Mouse (Mus musculus): ENCODE measurements around the gene Cnnm1. TPM values are rescaled to one million over a fixed set of nuclear protein-coding genes. Genes with fewer than 3 reads are reported as not detected.
"Not testable (repeated sequence)": the region's sequence is repeated elsewhere in the genome, so short reads cannot be mapped to it uniquely, and the experiment has no call there.

The Cnnm1 gene
- polyA plus RNA-seq, 1 experiment from 2014 or later = 0.12 TPM

- no peaks in the 10 kb centered on the region for H3K4me1 ChIP-seq (ENCODE audit: control insufficient read depth, low read depth, low read length)
- 73% methylated on average over 7 of the region's 7 CpGs for whole genome bisulfite sequencing (ENCODE audit: insufficient replicate concordance)
- no peaks in the 10 kb centered on the region for H3K27me3 ChIP-seq (ENCODE audit: control insufficient read depth, insufficient read depth, low read depth, low read length)
- H3K9ac ChIP-seq (ENCODE audit: low read depth, low read length) = no peak overlapping the region
- no peak for ATAC-seq (ENCODE audit: low read depth)
- H3K4me3 ChIP-seq (ENCODE audit: low read depth, low read length) = no peak overlapping the region
- no peak overlapping the region for H3K4me2 ChIP-seq (ENCODE audit: low read depth, low read length)
- no peaks in the 10 kb centered on the region for H3K36me3 ChIP-seq (ENCODE audit: control insufficient read depth, insufficient read depth)
- H3K27ac ChIP-seq (ENCODE audit: low read length) = no peak overlapping the region
- H3K9me3 ChIP-seq (replicated peaks; ENCODE audit: control insufficient read depth, low read length) = no peaks in the 10 kb centered on the region
Observed at GRCm38 (mm10) chr19:43472781-43473180, 32.5 kb downstream of the Cnnm1 start.

GRCm38 (mm10) chr19:43475642-43476041, 35.4 kb downstream of the Cnnm1 start:
- H3K9ac ChIP-seq (ENCODE audit: low read depth, low read length) = no peak overlapping the region
- ATAC-seq (ENCODE audit: low read depth) = no peak

GRCm38 (mm10) chr19:43476063-43476462, 35.8 kb downstream of the Cnnm1 start:
- Histone ChIP-seq H3K9me3 (replicated peaks; ENCODE audit: control insufficient read depth, low read length) (no peaks in the 10 kb centered on the region), H3K27ac (ENCODE audit: low read length) (no peak overlapping the region), H3K4me1 (ENCODE audit: control insufficient read depth, low read depth, low read length) (no peaks in the 10 kb centered on the region), H3K36me3 (ENCODE audit: control insufficient read depth, insufficient read depth) (no peaks in the 10 kb centered on the region), H3K9ac (ENCODE audit: low read depth, low read length) (no peak overlapping the region), H3K4me2 (ENCODE audit: low read depth, low read length) (no peak overlapping the region), H3K27me3 (ENCODE audit: control insufficient read depth, insufficient read depth, low read depth, low read length) (no peaks in the 10 kb centered on the region), H3K4me3 (ENCODE audit: low read depth, low read length) (no peak overlapping the region)
- WGBS (ENCODE audit: insufficient replicate concordance) = 61% methylated on average over 7 of the region's 7 CpGs
- ATAC-seq (ENCODE audit: low read depth) = no peak

More at GRCm38 (mm10) chr19:43475642-43476041, 35.4 kb downstream of the Cnnm1 start:
- no peaks in the 10 kb centered on the region for H3K9me3 ChIP-seq (replicated peaks; ENCODE audit: control insufficient read depth, low read length)
- no peaks in the 10 kb centered on the region for H3K36me3 ChIP-seq (ENCODE audit: control insufficient read depth, insufficient read depth)
- H3K4me1 ChIP-seq (ENCODE audit: control insufficient read depth, low read depth, low read length) = no peaks in the 10 kb centered on the region
- H3K27me3 ChIP-seq (ENCODE audit: control insufficient read depth, insufficient read depth, low read depth, low read length) = no peaks in the 10 kb centered on the region
- no peak overlapping the region for H3K27ac ChIP-seq (ENCODE audit: low read length)
- H3K4me2 ChIP-seq (ENCODE audit: low read depth, low read length) = no peak overlapping the region
- H3K4me3 ChIP-seq (ENCODE audit: low read depth, low read length) = no peak overlapping the region
- WGBS (ENCODE audit: insufficient replicate concordance) = 24% methylated on average over 2 of the region's 2 CpGs

GRCm38 (mm10) chr19:43477436-43477835, 37.2 kb downstream of the Cnnm1 start:
- H3K27me3 ChIP-seq (ENCODE audit: control insufficient read depth, insufficient read depth, low read depth, low read length) = no peaks in the 10 kb centered on the region
- H3K4me2 ChIP-seq (ENCODE audit: low read depth, low read length) = no peak overlapping the region
- H3K4me1 ChIP-seq (ENCODE audit: control insufficient read depth, low read depth, low read length) = no peaks in the 10 kb centered on the region
- no peak for ATAC-seq (ENCODE audit: low read depth)
- no peak overlapping the region for H3K27ac ChIP-seq (ENCODE audit: low read length)
- no peaks in the 10 kb centered on the region for H3K9me3 ChIP-seq (replicated peaks; ENCODE audit: control insufficient read depth, low read length)
- WGBS (ENCODE audit: insufficient replicate concordance) = 73% methylated on average over 5 of the region's 5 CpGs
- no peaks in the 10 kb centered on the region for H3K36me3 ChIP-seq (ENCODE audit: control insufficient read depth, insufficient read depth)
- H3K9ac ChIP-seq (ENCODE audit: low read depth, low read length) = no peak overlapping the region
- H3K4me3 ChIP-seq (ENCODE audit: low read depth, low read length) = no peak overlapping the region

GRCm38 (mm10) chr19:43478891-43479290, 38.7 kb downstream of the Cnnm1 start:
- no peaks in the 10 kb centered on the region for H3K9me3 ChIP-seq (replicated peaks; ENCODE audit: control insufficient read depth, low read length)
- H3K4me1 ChIP-seq (ENCODE audit: control insufficient read depth, low read depth, low read length) = no peaks in the 10 kb centered on the region
- H3K4me3 ChIP-seq (ENCODE audit: low read depth, low read length) = no peak overlapping the region
- peak; percentile 32; the same call in 1 of the 2 replicates for ATAC-seq (ENCODE audit: low read depth)
- H3K4me2 ChIP-seq (ENCODE audit: low read depth, low read length) = no peak overlapping the region
- no peaks in the 10 kb centered on the region for H3K36me3 ChIP-seq (ENCODE audit: control insufficient read depth, insufficient read depth)
- H3K27ac ChIP-seq (ENCODE audit: low read length) = no peak overlapping the region
- 17% methylated on average over 5 of the region's 5 CpGs for WGBS (ENCODE audit: insufficient replicate concordance)
- no peaks in the 10 kb centered on the region for H3K27me3 ChIP-seq (ENCODE audit: control insufficient read depth, insufficient read depth, low read depth, low read length)
- no peak overlapping the region for H3K9ac ChIP-seq (ENCODE audit: low read depth, low read length)

- Histone ChIP-seq H3K4me3 (ENCODE audit: low read depth, low read length) (no peak overlapping the region), H3K9ac (ENCODE audit: low read depth, low read length) (no peak overlapping the region), H3K27me3 (ENCODE audit: control insufficient read depth, insufficient read depth, low read depth, low read length) (no peaks in the 10 kb centered on the region), H3K9me3 (replicated peaks; ENCODE audit: control insufficient read depth, low read length) (no peaks in the 10 kb centered on the region), H3K36me3 (ENCODE audit: control insufficient read depth, insufficient read depth) (no peaks in the 10 kb centered on the region), H3K27ac (ENCODE audit: low read length) (no peak overlapping the region), H3K4me2 (ENCODE audit: low read depth, low read length) (no peak overlapping the region), H3K4me1 (ENCODE audit: control insufficient read depth, low read depth, low read length) (no peaks in the 10 kb centered on the region)
- 68% methylated on average over 5 of the region's 5 CpGs for WGBS (ENCODE audit: insufficient replicate concordance)
- ATAC-seq (ENCODE audit: low read depth) = no peak
Observed at GRCm38 (mm10) chr19:43479431-43479830, 39.2 kb downstream of the Cnnm1 start.

GRCm38 (mm10) chr19:43480512-43480911, 40.3 kb downstream of the Cnnm1 start:
- Histone ChIP-seq H3K27ac (ENCODE audit: low read length) (no peak overlapping the region), H3K4me1 (ENCODE audit: control insufficient read depth, low read depth, low read length) (no peaks in the 10 kb centered on the region), H3K36me3 (ENCODE audit: control insufficient read depth, insufficient read depth) (no peaks in the 10 kb centered on the region), H3K9me3 (replicated peaks; ENCODE audit: control insufficient read depth, low read length) (no peaks in the 10 kb centered on the region), H3K9ac (ENCODE audit: low read depth, low read length) (no peak overlapping the region), H3K4me3 (ENCODE audit: low read depth, low read length) (no peak overlapping the region), H3K27me3 (ENCODE audit: control insufficient read depth, insufficient read depth, low read depth, low read length) (no peaks in the 10 kb centered on the region), H3K4me2 (ENCODE audit: low read depth, low read length) (no peak overlapping the region)
- no peak for ATAC-seq (ENCODE audit: low read depth)
- WGBS (ENCODE audit: insufficient replicate concordance) = 58% methylated on average over 9 of the region's 9 CpGs

GRCm38 (mm10) chr19:43487429-43487828, 47.2 kb downstream of the Cnnm1 start:
- no peaks in the 10 kb centered on the region for H3K27me3 ChIP-seq (ENCODE audit: control insufficient read depth, insufficient read depth, low read depth, low read length)
- no peak overlapping the region for H3K4me3 ChIP-seq (ENCODE audit: low read depth, low read length)
- no peaks in the 10 kb centered on the region for H3K4me1 ChIP-seq (ENCODE audit: control insufficient read depth, low read depth, low read length)
- H3K36me3 ChIP-seq (ENCODE audit: control insufficient read depth, insufficient read depth) = no peaks in the 10 kb centered on the region
- no peak overlapping the region for H3K27ac ChIP-seq (ENCODE audit: low read length)
- no peak overlapping the region for H3K4me2 ChIP-seq (ENCODE audit: low read depth, low read length)
- 22% methylated on average over 3 of the region's 3 CpGs for WGBS (ENCODE audit: insufficient replicate concordance)
- no peak overlapping the region for H3K9ac ChIP-seq (ENCODE audit: low read depth, low read length)
- no peaks in the 10 kb centered on the region for H3K9me3 ChIP-seq (replicated peaks; ENCODE audit: control insufficient read depth, low read length)
- ATAC-seq (ENCODE audit: low read depth) = no peak

- WGBS (ENCODE audit: insufficient replicate concordance) = 90% methylated on average over 1 of the region's 1 CpGs
- not testable (repeated sequence) for H3K36me3 ChIP-seq (ENCODE audit: control insufficient read depth, insufficient read depth); H3K9ac ChIP-seq (ENCODE audit: low read depth, low read length); H3K9me3 ChIP-seq (replicated peaks; ENCODE audit: control insufficient read depth, low read length); H3K4me2 ChIP-seq (ENCODE audit: low read depth, low read length); H3K27ac ChIP-seq (ENCODE audit: low read length); H3K27me3 ChIP-seq (ENCODE audit: control insufficient read depth, insufficient read depth, low read depth, low read length); H3K4me3 ChIP-seq (ENCODE audit: low read depth, low read length); ATAC-seq (ENCODE audit: low read depth)
- peaks cover 16% of the 10 kb centered on the region for H3K4me1 ChIP-seq (ENCODE audit: control insufficient read depth, low read depth, low read length)
Observed at GRCm38 (mm10) chr19:43493316-43493715, 53.1 kb downstream of the Cnnm1 start.

All from liver, embryonic 16.5 days (tissue).